Mouse (Mus musculus) skeletal muscle tissue, adult 2 months (tissue): ENCODE results near the gene Gm17364.
"Not testable (repeated sequence)": the region's sequence is repeated elsewhere in the genome, so short reads cannot be mapped to it uniquely, and the experiment has no call there.

ENCODE experiments used
- DNase-seq: peaks from one replicate; pipeline ENCODE4 v3.0.0-alpha.2; 2012; ENCODE audit warnings: low read depth, low spot score

Gene Gm17364

GRCm38 (mm10) chr13:41273927-41274650, at the start of gene Gm17364:
Gm17364 (minus strand) TSS chr13:41273977.
- no peak for DNase-seq

GRCm38 (mm10) chr13:41321433-41321832, 47.7 kb upstream of the Gm17364 start:
- DNase-seq, result no peak

GRCm38 (mm10) chr13:41320749-41321148, 47.0 kb upstream of the Gm17364 start:
- DNase-seq, result no peak

- peak; percentile 48 for DNase-seq
Measured at GRCm38 (mm10) chr13:41302716-41303115, 28.9 kb upstream of the Gm17364 start.

GRCm38 (mm10) chr13:41300037-41300436, 26.3 kb upstream of the Gm17364 start:
- DNase-seq, result no peak

- DNase-seq, result no peak
Measured at GRCm38 (mm10) chr13:41298996-41299395, 25.2 kb upstream of the Gm17364 start.

GRCm38 (mm10) chr13:41298533-41298932, 24.8 kb upstream of the Gm17364 start:
- DNase-seq, result no peak

- no peak for DNase-seq
Measured at GRCm38 (mm10) chr13:41296396-41296795, 22.6 kb upstream of the Gm17364 start.

GRCm38 (mm10) chr13:41295886-41296285, 22.1 kb upstream of the Gm17364 start:
- DNase-seq, result no peak

- DNase-seq, result no peak
Measured at GRCm38 (mm10) chr13:41293595-41293994, 19.8 kb upstream of the Gm17364 start.

GRCm38 (mm10) chr13:41291466-41291974, 17.7 kb upstream of the Gm17364 start:
- no peak for DNase-seq

GRCm38 (mm10) chr13:41286285-41286684, 12.5 kb upstream of the Gm17364 start:
- no peak for DNase-seq

- no peak for DNase-seq
Measured at GRCm38 (mm10) chr13:41285448-41285847, 11.7 kb upstream of the Gm17364 start.

GRCm38 (mm10) chr13:41283256-41283655, 9.5 kb upstream of the Gm17364 start:
- DNase-seq, result peak; percentile 50

GRCm38 (mm10) chr13:41280696-41281095, 6.9 kb upstream of the Gm17364 start:
- no peak for DNase-seq

GRCm38 (mm10) chr13:41267827-41268408, 5.9 kb downstream of the Gm17364 start:
- no peak for DNase-seq

GRCm38 (mm10) chr13:41263304-41264006, 10.3 kb downstream of the Gm17364 start:
- DNase-seq, result no peak

- not testable (repeated sequence) for DNase-seq
Measured at GRCm38 (mm10) chr13:41261617-41262016, 12.2 kb downstream of the Gm17364 start.

- DNase-seq, result no peak
Measured at GRCm38 (mm10) chr13:41257851-41258250, 15.9 kb downstream of the Gm17364 start.

GRCm38 (mm10) chr13:41256962-41257361, 16.8 kb downstream of the Gm17364 start:
- no peak for DNase-seq

GRCm38 (mm10) chr13:41256126-41256525, 17.7 kb downstream of the Gm17364 start:
- no peak for DNase-seq

GRCm38 (mm10) chr13:41252736-41253135, 21.0 kb downstream of the Gm17364 start:
- DNase-seq, result no peak
